Mouse (Mus musculus): ENCODE results near the gene Dhrs11.
"Not testable (repeated sequence)": the region's sequence is repeated elsewhere in the genome, so short reads cannot be mapped to it uniquely, and the experiment has no call there.

Dhrs11 gene

GRCm38 (mm10) chr11:84839330-84839729 lies 10.5 kb upstream of the Dhrs11 start:
- Histone ChIP-seq H3K36me3 (ENCODE audit: control insufficient read depth, insufficient read depth, low read length, poor library complexity, severe bottlenecking) (peaks cover 18% of the 10 kb centered on the region), H3K27me3 (ENCODE audit: control insufficient read depth, insufficient read depth, low read length, poor library complexity, severe bottlenecking) (no peaks in the 10 kb centered on the region)
- peak; percentile 31 for DNase-seq (ENCODE audit: low read depth, low spot score)

DNA sequence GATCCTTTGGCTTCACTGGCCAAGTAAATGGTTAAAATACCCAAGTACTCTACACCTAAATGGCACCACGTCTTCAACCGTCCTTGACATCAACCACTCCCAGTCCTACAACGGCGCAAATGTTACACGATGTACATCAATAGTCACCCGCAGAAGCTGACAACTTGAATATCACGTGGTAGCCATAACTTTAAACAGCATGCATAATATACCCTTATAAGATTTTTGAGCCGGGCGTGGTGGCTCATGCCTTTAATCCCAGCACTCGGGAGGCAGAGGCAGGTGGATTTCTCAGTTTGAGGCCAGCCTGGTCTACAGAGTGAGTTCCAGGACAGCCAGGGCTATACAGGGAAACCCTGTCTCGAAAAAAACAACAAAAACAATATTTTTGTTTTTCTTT lies 701 bp upstream of the Dhrs11 start:
- H3K27me3 ChIP-seq (ENCODE audit: control insufficient read depth, insufficient read depth, low read length, poor library complexity, severe bottlenecking); H3K36me3 ChIP-seq (ENCODE audit: control insufficient read depth, insufficient read depth, low read length, poor library complexity, severe bottlenecking); DNase-seq (ENCODE audit: low read depth, low spot score): not testable (repeated sequence)

DNA sequence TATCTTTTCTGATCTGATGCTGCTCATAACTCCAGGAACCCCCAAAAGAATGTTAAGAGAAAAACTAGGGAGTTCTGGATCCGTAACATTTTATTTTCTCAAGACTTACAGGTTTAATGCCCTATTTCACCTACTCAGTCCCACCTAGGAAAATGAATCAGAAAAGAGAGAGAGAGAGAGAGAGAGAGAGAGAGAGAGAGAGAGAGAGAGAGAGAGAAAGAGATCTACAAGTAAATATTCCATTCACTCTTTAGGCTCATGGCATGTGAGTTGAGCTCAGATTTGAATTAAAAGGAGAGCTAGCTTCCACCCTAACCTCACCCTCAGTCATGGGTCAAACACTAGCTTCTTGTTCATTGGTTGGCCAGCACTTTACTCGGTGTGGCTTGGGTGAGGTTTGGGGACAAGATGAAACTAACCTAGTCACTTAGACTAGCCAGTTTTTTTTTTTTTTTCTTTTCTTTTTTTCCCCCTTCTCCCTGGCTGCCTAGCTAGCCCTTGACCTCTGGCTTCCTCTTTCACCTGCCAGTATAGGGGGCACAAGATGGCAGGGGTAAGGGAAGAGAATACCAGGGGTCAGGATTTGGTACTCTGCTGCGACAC lies 792 bp downstream of the Dhrs11 start:
- no peaks in the 10 kb centered on the region for H3K27me3 ChIP-seq (ENCODE audit: control insufficient read depth, insufficient read depth, low read length, poor library complexity, severe bottlenecking)
- peak; percentile 20 for DNase-seq (ENCODE audit: low read depth, low spot score)
- H3K36me3 ChIP-seq (ENCODE audit: control insufficient read depth, insufficient read depth, low read length, poor library complexity, severe bottlenecking), result 0 out of 2 replicates have a peak, but pooled peaks cover 1% of the 10 kb centered on the region

DNA sequence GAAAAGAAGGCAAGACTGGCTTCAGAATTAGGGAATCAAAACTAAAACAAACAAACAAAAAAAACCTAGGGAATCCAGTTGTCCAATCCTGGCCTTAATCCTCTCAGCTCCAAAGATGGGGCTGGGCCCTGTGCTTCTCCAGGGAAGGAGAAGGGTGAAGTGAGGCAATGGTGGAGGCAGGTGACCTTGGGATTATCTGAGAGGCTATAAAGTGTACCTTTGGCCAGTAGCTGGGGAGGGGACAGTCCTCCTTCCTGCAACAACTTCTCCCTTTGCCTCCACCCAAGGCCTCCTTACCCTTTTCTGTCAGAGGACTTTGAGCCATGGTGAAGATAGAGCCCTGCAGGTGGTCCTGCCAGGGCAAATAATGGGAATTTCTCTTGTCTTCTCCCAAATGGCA lies 1.3 kb downstream of the Dhrs11 start:
- Histone ChIP-seq H3K36me3 (ENCODE audit: control insufficient read depth, insufficient read depth, low read length, poor library complexity, severe bottlenecking) (0 out of 2 replicates have a peak, but pooled peaks cover 1% of the 10 kb centered on the region), H3K27me3 (ENCODE audit: control insufficient read depth, insufficient read depth, low read length, poor library complexity, severe bottlenecking) (no peaks in the 10 kb centered on the region)
- DNase-seq (ENCODE audit: low read depth, low spot score), result no peak

DNA sequence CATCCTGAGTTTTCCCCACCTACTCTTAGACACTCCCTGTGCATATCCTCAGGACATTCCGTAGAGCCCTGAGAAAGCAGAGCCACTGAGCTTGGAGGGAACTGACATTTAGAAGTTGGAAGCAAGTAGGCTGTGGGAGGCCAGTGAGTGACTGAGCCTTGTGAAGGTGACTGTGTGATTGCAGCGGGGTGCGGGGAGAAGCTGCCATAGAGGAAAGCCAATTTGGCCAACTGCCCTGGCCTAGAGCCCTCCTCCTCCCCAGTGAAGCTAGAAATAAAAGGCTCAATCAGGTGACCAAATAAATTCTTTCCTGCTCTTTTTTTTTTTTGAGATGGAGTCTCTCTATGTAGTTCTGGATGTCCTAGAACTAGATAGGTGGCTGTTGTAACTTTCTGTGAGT lies 2.6 kb downstream of the Dhrs11 start:
- Histone ChIP-seq H3K27me3 (ENCODE audit: control insufficient read depth, insufficient read depth, low read length, poor library complexity, severe bottlenecking) (no peaks in the 10 kb centered on the region), H3K36me3 (ENCODE audit: control insufficient read depth, insufficient read depth, low read length, poor library complexity, severe bottlenecking) (peaks cover 1% of the 10 kb centered on the region)
- DNase-seq (ENCODE audit: low read depth, low spot score), result no peak

GRCm38 (mm10) chr11:84825261-84825807 lies 3.5 kb downstream of the Dhrs11 start:
- H3K36me3 ChIP-seq (ENCODE audit: control insufficient read depth, insufficient read depth, low read length, poor library complexity, severe bottlenecking), result peaks cover 1% of the 10 kb centered on the region
- no peak for DNase-seq (ENCODE audit: low read depth, low spot score)
- H3K27me3 ChIP-seq (ENCODE audit: control insufficient read depth, insufficient read depth, low read length, poor library complexity, severe bottlenecking), result no peaks in the 10 kb centered on the region

DNA sequence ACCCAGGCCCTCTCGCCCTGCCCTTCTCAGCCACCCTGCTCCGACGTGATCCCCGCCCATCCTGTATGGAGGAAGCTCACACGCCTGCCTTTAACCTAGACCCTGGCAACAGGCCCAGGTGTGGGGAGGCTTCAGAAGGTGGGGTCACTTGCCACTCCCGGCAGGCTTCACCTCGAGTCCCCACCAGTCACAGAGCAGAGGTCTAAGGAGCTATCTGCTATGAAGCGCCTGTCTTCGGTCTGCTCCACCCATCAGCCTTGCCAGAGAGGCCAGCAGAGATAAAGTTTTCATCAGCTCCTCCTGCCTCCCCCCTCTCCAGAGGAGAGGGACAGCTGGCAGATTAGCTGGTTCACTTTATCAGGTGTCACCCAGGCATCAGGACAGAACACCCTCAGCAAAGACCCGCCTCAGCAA lies 5.3 kb downstream of the Dhrs11 start:
- no peaks in the 10 kb centered on the region for H3K27me3 ChIP-seq (ENCODE audit: control insufficient read depth, insufficient read depth, low read length, poor library complexity, severe bottlenecking)
- H3K36me3 ChIP-seq (ENCODE audit: control insufficient read depth, insufficient read depth, low read length, poor library complexity, severe bottlenecking), result peaks cover 1% of the 10 kb centered on the region
- no peak for DNase-seq (ENCODE audit: low read depth, low spot score)

GRCm38 (mm10) chr11:84822487-84822886 lies 6.3 kb downstream of the Dhrs11 start:
- Histone ChIP-seq H3K27me3 (ENCODE audit: control insufficient read depth, insufficient read depth, low read length, poor library complexity, severe bottlenecking) (no peaks in the 10 kb centered on the region), H3K36me3 (ENCODE audit: control insufficient read depth, insufficient read depth, low read length, poor library complexity, severe bottlenecking) (peaks cover 1% of the 10 kb centered on the region)
- DNase-seq (ENCODE audit: low read depth, low spot score), result no peak

DNA sequence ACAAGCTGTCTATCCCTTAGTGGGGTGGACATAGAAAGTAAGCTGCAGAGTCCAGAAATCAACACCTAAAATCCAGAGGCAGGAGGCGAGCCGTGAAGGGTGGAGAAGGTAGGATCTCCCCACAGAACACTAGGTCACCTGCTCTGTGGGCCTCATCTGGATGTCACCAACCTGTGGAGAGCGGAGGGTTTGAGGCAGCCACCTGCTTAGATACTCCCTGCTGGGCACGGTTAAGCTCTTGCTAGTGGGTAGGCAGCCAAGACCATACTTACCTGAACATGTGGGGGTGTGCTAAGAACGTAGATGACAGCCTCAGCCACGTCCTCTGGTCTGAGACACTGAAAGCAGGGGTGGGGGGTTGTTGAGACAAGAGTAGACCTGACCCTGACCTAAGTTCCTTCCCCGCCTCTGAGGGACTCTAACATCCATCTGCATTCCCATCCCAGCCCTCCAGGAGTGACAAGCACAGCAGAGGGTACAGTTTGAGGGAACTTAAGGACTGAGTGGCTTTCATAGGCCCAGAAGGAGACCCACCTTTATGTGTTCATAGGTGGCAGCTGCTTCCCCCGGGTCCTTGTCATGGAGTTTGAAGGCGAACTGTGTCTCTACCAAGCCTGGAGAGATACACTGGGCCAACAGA lies 7.5 kb downstream of the Dhrs11 start:
- DNase-seq (ENCODE audit: low read depth, low spot score), result no peak

GRCm38 (mm10) chr11:84818961-84819692 lies 9.7 kb downstream of the Dhrs11 start, which contains the start of gene Mrm1:
Gene Mrm1, minus strand, starts transcription at chr11:84819515.
- Histone ChIP-seq H3K27me3 (ENCODE audit: control insufficient read depth, insufficient read depth, low read length, poor library complexity, severe bottlenecking) (no peaks in the 10 kb centered on the region), H3K36me3 (ENCODE audit: control insufficient read depth, insufficient read depth, low read length, poor library complexity, severe bottlenecking) (no peaks in the 10 kb centered on the region; the same call in none of the 2 replicates)
- peak; percentile 98 for DNase-seq (ENCODE audit: low read depth, low spot score)

More for the DNA sequence above, 7.5 kb downstream of the Dhrs11 start:
- no peaks in the 10 kb centered on the region for H3K27me3 ChIP-seq (ENCODE audit: control insufficient read depth, insufficient read depth, low read length, poor library complexity, severe bottlenecking)
- H3K36me3 ChIP-seq (ENCODE audit: control insufficient read depth, insufficient read depth, low read length, poor library complexity, severe bottlenecking), result peaks cover 1% of the 10 kb centered on the region

GRCm38 (mm10) chr11:84818085-84818960 lies 10.5 kb downstream of the Dhrs11 start:
- H3K27me3 ChIP-seq (ENCODE audit: control insufficient read depth, insufficient read depth, low read length, poor library complexity, severe bottlenecking), result no peaks in the 10 kb centered on the region
- DNase-seq (ENCODE audit: low read depth, low spot score), result peak; percentile 89
- no peaks in the 10 kb centered on the region; the same call in none of the 2 replicates for H3K36me3 ChIP-seq (ENCODE audit: control insufficient read depth, insufficient read depth, low read length, poor library complexity, severe bottlenecking)

DNA sequence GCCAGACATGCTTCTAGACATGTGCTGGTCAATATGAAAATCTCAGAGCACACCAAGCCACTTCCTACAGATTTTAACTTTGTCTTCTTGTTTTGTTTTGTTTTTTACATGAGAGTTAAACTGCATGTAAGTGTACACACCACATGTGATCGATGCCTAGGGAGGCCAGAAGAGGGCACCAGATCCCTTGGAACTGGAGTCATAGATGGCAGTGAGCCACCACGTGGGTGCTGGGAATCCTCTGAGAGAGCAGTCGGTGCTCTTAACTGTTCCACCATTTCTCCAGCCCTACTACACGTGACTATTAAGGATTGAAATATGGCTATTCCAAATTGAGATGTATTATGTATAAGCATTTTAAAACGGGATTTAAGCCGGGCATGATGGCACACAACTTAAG lies 11.4 kb downstream of the Dhrs11 start:
- Histone ChIP-seq H3K36me3 (ENCODE audit: control insufficient read depth, insufficient read depth, low read length, poor library complexity, severe bottlenecking) (no peaks in the 10 kb centered on the region; the same call in none of the 2 replicates), H3K27me3 (ENCODE audit: control insufficient read depth, insufficient read depth, low read length, poor library complexity, severe bottlenecking) (no peaks in the 10 kb centered on the region)
- peak; percentile 42 for DNase-seq (ENCODE audit: low read depth, low spot score)

- DNase-seq (ENCODE audit: low read depth, low spot score), result peak; percentile 87
- Histone ChIP-seq H3K27me3 (ENCODE audit: control insufficient read depth, insufficient read depth, low read length, poor library complexity, severe bottlenecking) (no peaks in the 10 kb centered on the region), H3K36me3 (ENCODE audit: control insufficient read depth, insufficient read depth, low read length, poor library complexity, severe bottlenecking) (peaks cover 2% of the 10 kb centered on the region; the same call in 1 of the 2 replicates)
These were observed 14.9 kb downstream of the Dhrs11 start for GRCm38 (mm10) chr11:84813724-84814510.

All from splenic B cell, adult 2 months (primary cell).